Mouse (Mus musculus) midbrain, embryonic 16.5 days (tissue): ENCODE data around the gene Simc1. TPM values are rescaled to one million over a fixed set of nuclear protein-coding genes. Genes with fewer than 3 reads are reported as not detected.

Experiments
- ATAC-seq: fragments of 200-750 bp; cut with Nextera tagmentation; 2 replicates; pipeline ENCODE4 v1.8.0; 2017; ENCODE audit warnings: moderate TSS enrichment
- H3K27ac ChIP-seq: fragments of 300-500 bp; sonication (generic); 2 replicates; pipeline ENCODE4 v1.5.1; 2014; ENCODE audit warnings: mild to moderate bottlenecking, low read length, mixed read lengths
- H3K27me3 ChIP-seq: fragments of 300-500 bp; sonication (generic); 2 replicates; pipeline ENCODE4 v1.6.1; 2014; ENCODE audit warnings: low read depth, low read length, mixed read lengths; ENCODE audit not compliant: control insufficient read depth, insufficient read depth
- H3K36me3 ChIP-seq: fragments of 300-500 bp; sonication (generic); 2 replicates; pipeline ENCODE4 v1.6.1; 2014; ENCODE audit warnings: mild to moderate bottlenecking, low read length, moderate library complexity, mixed read lengths; ENCODE audit not compliant: control insufficient read depth, insufficient read depth
- H3K4me1 ChIP-seq: fragments of 300-500 bp; sonication (generic); 2 replicates; pipeline ENCODE4 v1.6.1; 2014; ENCODE audit warnings: mild to moderate bottlenecking, low read length, mixed read lengths; ENCODE audit not compliant: control insufficient read depth, insufficient read depth
- H3K4me2 ChIP-seq: fragments of 300-500 bp; sonication (generic); 2 replicates; pipeline ENCODE4 v1.6.1; 2014; ENCODE audit warnings: mild to moderate bottlenecking, low read length, mixed read lengths
- H3K4me3 ChIP-seq: fragments of 300-500 bp; sonication (generic); 2 replicates; pipeline ENCODE4 v1.5.1; 2014; ENCODE audit warnings: low read depth, mild to moderate bottlenecking, low read length, moderate library complexity, mixed read lengths
- H3K9ac ChIP-seq: fragments of 300-500 bp; sonication (generic); 2 replicates; pipeline ENCODE4 v1.6.1; 2014; ENCODE audit warnings: low read depth, low read length, mixed read lengths
- H3K9me3 ChIP-seq: fragments of 300-500 bp; sonication (generic); replicated peaks from 2 replicates; pipeline ENCODE4 v1.6.1; 2014; ENCODE audit warnings: mild to moderate bottlenecking, low read length, mixed read lengths; ENCODE audit not compliant: control insufficient read depth, poor library complexity, severe bottlenecking
- WGBS: fragments of 180-500 bp; shearing (Covaris S2); extraction: QIAGEN DNeasy Blood & Tissue Kit; methylation state at CpG from one replicate; pipeline ENCODE4 v1.1.7; 2014; 5-methylcytosine and 5-hydroxymethylcytosine counted together
- polyA plus RNA-seq: library from polyadenylated mRNA; unstranded; fragments of >200 nt; fragmentation: Nextera tagmentation; extraction: Ambion mirVana; gene quantifications from 2 replicates; pipeline ENCODE4 v1.2.1, GENCODE M21; 2015

Gene Simc1
- polyA plus RNA-seq, 1 experiment from 2014 or later: 22.3 TPM

GRCm38 (mm10) chr13:54505920-54506319 lies 2.3 kb downstream of the Simc1 start:
- WGBS: 95% methylated on average over 1 of the region's 1 CpGs
- Histone ChIP-seq H3K4me2 (no peak overlapping the region), H3K9me3 (0 out of 2 replicates have a peak, but pooled peaks cover 2% of the 10 kb centered on the region)

GRCm38 (mm10) chr13:54520221-54520620 lies 16.6 kb downstream of the Simc1 start:
- Histone ChIP-seq H3K9ac (no peak overlapping the region), H3K27me3 (no peaks in the 10 kb centered on the region), H3K4me1 (no peaks in the 10 kb centered on the region), H3K27ac (no peak overlapping the region), H3K4me2 (no peak overlapping the region), H3K9me3 (peaks cover 4% of the 10 kb centered on the region; the same call in 1 of the 2 replicates), H3K4me3 (no peak overlapping the region), H3K36me3 (peaks cover 11% of the 10 kb centered on the region)
- ATAC-seq: no peak
- WGBS: 91% methylated on average over 4 of the region's 4 CpGs

More at GRCm38 (mm10) chr13:54505920-54506319, 2.3 kb downstream of the Simc1 start:
- H3K9ac ChIP-seq: no peak overlapping the region
- H3K27ac ChIP-seq: no peak overlapping the region
- H3K36me3 ChIP-seq: no peaks in the 10 kb centered on the region
- peaks cover 13% of the 10 kb centered on the region for H3K4me1 ChIP-seq
- no peaks in the 10 kb centered on the region for H3K27me3 ChIP-seq
- H3K4me3 ChIP-seq: no peak overlapping the region
- no peak for ATAC-seq

- no peaks in the 10 kb centered on the region for H3K27me3 ChIP-seq
- no peak for ATAC-seq
Measured at GRCm38 (mm10) chr13:54521181-54521580, 17.6 kb downstream of the Simc1 start.

GRCm38 (mm10) chr13:54527140-54527539 lies 23.6 kb downstream of the Simc1 start:
- Histone ChIP-seq H3K4me3 (no peak overlapping the region), H3K27me3 (no peaks in the 10 kb centered on the region), H3K4me2 (no peak overlapping the region), H3K9ac (no peak overlapping the region), H3K36me3 (peaks cover 42% of the 10 kb centered on the region), H3K4me1 (no peaks in the 10 kb centered on the region), H3K27ac (no peak overlapping the region), H3K9me3 (no peaks in the 10 kb centered on the region)
- ATAC-seq: no peak
- WGBS: 93% methylated on average over 6 of the region's 6 CpGs

More at GRCm38 (mm10) chr13:54521181-54521580, 17.6 kb downstream of the Simc1 start:
- Histone ChIP-seq H3K27ac (no peak overlapping the region), H3K4me2 (no peak overlapping the region), H3K9ac (no peak overlapping the region), H3K36me3 (peaks cover 17% of the 10 kb centered on the region), H3K4me3 (no peak overlapping the region), H3K4me1 (no peaks in the 10 kb centered on the region), H3K9me3 (no peaks in the 10 kb centered on the region)

GRCm38 (mm10) chr13:54532134-54532533 lies 28.6 kb downstream of the Simc1 start:
- H3K36me3 ChIP-seq: peaks cover 32% of the 10 kb centered on the region
- no peak overlapping the region for H3K27ac ChIP-seq

GRCm38 (mm10) chr13:54548036-54548435 lies 44.5 kb downstream of the Simc1 start:
- Histone ChIP-seq H3K4me2 (no peak overlapping the region), H3K36me3 (peaks cover 46% of the 10 kb centered on the region), H3K4me3 (no peak overlapping the region), H3K9ac (no peak overlapping the region), H3K4me1 (no peaks in the 10 kb centered on the region), H3K27ac (no peak overlapping the region), H3K27me3 (no peaks in the 10 kb centered on the region), H3K9me3 (no peaks in the 10 kb centered on the region)
- ATAC-seq: no peak
- 83% methylated on average over 7 of the region's 7 CpGs for WGBS

More at GRCm38 (mm10) chr13:54532134-54532533, 28.6 kb downstream of the Simc1 start:
- ATAC-seq: no peak
- Histone ChIP-seq H3K4me2 (no peak overlapping the region), H3K4me3 (no peak overlapping the region), H3K4me1 (no peaks in the 10 kb centered on the region), H3K9ac (no peak overlapping the region), H3K9me3 (no peaks in the 10 kb centered on the region), H3K27me3 (no peaks in the 10 kb centered on the region)

- Histone ChIP-seq H3K27ac (no peak overlapping the region), H3K27me3 (no peaks in the 10 kb centered on the region), H3K4me3 (no peak overlapping the region), H3K9me3 (no peaks in the 10 kb centered on the region), H3K4me2 (no peak overlapping the region), H3K9ac (no peak overlapping the region), H3K4me1 (no peaks in the 10 kb centered on the region), H3K36me3 (peaks cover 53% of the 10 kb centered on the region)
- ATAC-seq: no peak
- WGBS: 92% methylated on average over 9 of the region's 9 CpGs
Measured at GRCm38 (mm10) chr13:54556176-54556575, 52.6 kb downstream of the Simc1 start.

- WGBS: 87% methylated on average over 3 of the region's 3 CpGs
- Histone ChIP-seq H3K36me3 (peaks cover 52% of the 10 kb centered on the region), H3K4me2 (no peak overlapping the region), H3K9ac (no peak overlapping the region), H3K4me3 (no peak overlapping the region), H3K27ac (no peak overlapping the region), H3K27me3 (no peaks in the 10 kb centered on the region), H3K4me1 (no peaks in the 10 kb centered on the region), H3K9me3 (no peaks in the 10 kb centered on the region)
- no peak for ATAC-seq
Measured at GRCm38 (mm10) chr13:54556796-54557195, 53.2 kb downstream of the Simc1 start.

- no peak for ATAC-seq
- H3K4me3 ChIP-seq: no peak overlapping the region
- peaks cover 45% of the 10 kb centered on the region for H3K36me3 ChIP-seq
- no peaks in the 10 kb centered on the region for H3K27me3 ChIP-seq
- no peak overlapping the region for H3K9ac ChIP-seq
- H3K4me2 ChIP-seq: no peak overlapping the region
- H3K4me1 ChIP-seq: no peaks in the 10 kb centered on the region
- no peaks in the 10 kb centered on the region for H3K9me3 ChIP-seq
- 92% methylated on average over 1 of the region's 1 CpGs for WGBS
- no peak overlapping the region for H3K27ac ChIP-seq
Measured at GRCm38 (mm10) chr13:54557652-54558051, 54.1 kb downstream of the Simc1 start.
